Mouse (Mus musculus): ENCODE data around the gene Tmsb15b2. TPM values are rescaled to one million over a fixed set of nuclear protein-coding genes. Genes with fewer than 3 reads are reported as not detected.

Gene Tmsb15b2
- polyA plus RNA-seq, 2 experiments from 2014 or later: 12.5 to 78.4 TPM

Other genes starting within 250 kb of the Tmsb15b2 start
- gene Morf4l2, start 231.8 kb downstream of the Tmsb15b2 start, polyA plus RNA-seq (2017; shearing (Covaris generic)): 10 to 100 TPM; 77.2 to 78.0 TPM
- not detected for gene Glra4, start 195.4 kb downstream of the Tmsb15b2 start, polyA plus RNA-seq (2017; shearing (Covaris generic))
- gene Plp1, start 152.8 kb downstream of the Tmsb15b2 start, polyA plus RNA-seq (2017; shearing (Covaris generic)): 1 to 10 TPM; 2.1 to 3.2 TPM
- gene Rab9b, start 106.7 kb downstream of the Tmsb15b2 start, polyA plus RNA-seq (2017; shearing (Covaris generic)): not detected
- gene H2bfm, start 48.2 kb downstream of the Tmsb15b2 start, polyA plus RNA-seq (2017; shearing (Covaris generic)): not detected
- gene Tmsb15l, start 1.4 kb upstream of the Tmsb15b2 start, polyA plus RNA-seq (2017; shearing (Covaris generic)): 10 to 100 TPM in 1 of 2 experiments, 1 to 10 TPM in 1; 3.0 to 17.7 TPM
- gene Tmsb15b1, start 1.4 kb upstream of the Tmsb15b2 start, polyA plus RNA-seq (2017; shearing (Covaris generic)): 10 to 100 TPM; 24.2 to 27.3 TPM
- 10 to 100 TPM; 45.7 to 49.4 TPM for gene Zcchc18, start 17.7 kb upstream of the Tmsb15b2 start, polyA plus RNA-seq (2017; shearing (Covaris generic))
- gene Slc25a53, start 62.8 kb upstream of the Tmsb15b2 start, polyA plus RNA-seq (2017; shearing (Covaris generic)): 1 to 10 TPM; 5.9 to 9.5 TPM
- gene Fam199x, start 74.1 kb upstream of the Tmsb15b2 start, polyA plus RNA-seq (2017; shearing (Covaris generic)): 1 to 10 TPM; 3.3 to 6.2 TPM
- not detected for gene Esx1, start 146.6 kb upstream of the Tmsb15b2 start, polyA plus RNA-seq (2017; shearing (Covaris generic))